In the genomic region with DNA sequence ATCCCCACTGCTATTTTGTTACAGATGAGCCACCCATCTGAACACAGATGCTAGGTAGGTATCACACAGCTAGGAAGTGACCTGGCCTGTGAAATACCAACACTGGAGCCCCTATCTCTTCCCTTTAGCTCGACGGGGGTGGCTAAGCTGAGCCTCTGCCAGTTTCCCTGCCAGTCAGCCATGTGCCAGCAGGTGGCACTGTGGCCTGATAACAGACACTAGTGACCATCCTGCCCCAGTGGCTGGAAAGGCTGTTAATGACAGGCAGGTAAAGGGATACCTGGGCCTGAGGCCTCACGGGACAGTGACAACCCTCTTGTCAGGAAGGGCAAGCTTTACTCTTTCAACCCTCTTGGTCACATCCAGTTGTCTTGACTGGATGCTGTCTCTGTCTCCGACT, we compare ENCODE assay signal across 8 mouse cellular contexts. TPM values are rescaled to one million over a fixed set of nuclear protein-coding genes. Genes with fewer than 3 reads are reported as not detected.
DNase-seq lines count a peak whose midpoint lies in the region; ATAC-seq and TF ChIP-seq lines count a peak whose summit lies in the region.

No protein-coding gene starts in this region.

- H3K9ac ChIP-seq in intestine, embryonic 14.5 days (ENCODE audit: low read length), result no peak overlapping the region
- H3K9ac ChIP-seq in intestine, embryonic 15.5 days, result no peak overlapping the region
- no peak overlapping the region for H3K9ac ChIP-seq in hindbrain, embryonic 12.5 days

- intact Hi-C loops in left cerebral cortex, postnatal 25 days (cut with DNase I), result loop anchor here (5.0 to 10.0 kb wide), 3 partner anchors 52 to 580 kb away; a partner anchor contains a TSS

- TF ChIP-seq POLR2A in cortical plate, adult 2 months (IDR thresholded peaks at IDR 0.05; ENCODE audit: extremely low read depth, insufficient read depth, low read length), result no peak

- H3K36me3 ChIP-seq in intestine, embryonic 14.5 days (ENCODE audit: control insufficient read depth, insufficient read depth, low read length), result no peaks in the 10 kb centered on the region
- no peaks in the 10 kb centered on the region for H3K36me3 ChIP-seq in intestine, embryonic 15.5 days
- H3K36me3 ChIP-seq in hindbrain, embryonic 12.5 days, result no peaks in the 10 kb centered on the region

- TF ChIP-seq CTCF in cortical plate, adult 2 months (IDR thresholded peaks at IDR 0.05; ENCODE audit: extremely low read depth, insufficient read depth, low read length), result peak; percentile 90

- peak; percentile 82 for DNase-seq in intestine, embryonic 14.5 days (ENCODE audit: low spot score)
- peak; percentile 8 for DNase-seq in R1 (ENCODE audit: low read depth, low spot score)
- DNase-seq in left cerebral cortex, postnatal 25 days (ENCODE audit: low spot score in 2 of 2), result peak; percentile 71 to 75
- DNase-seq in ovary, adult 18-20 months (ENCODE audit: low spot score), result peak; percentile 8
- DNase-seq in urinary bladder, postnatal 10 days (ENCODE audit: low spot score), result peak; percentile 23

- H3K27ac ChIP-seq in intestine, embryonic 14.5 days (ENCODE audit: low read depth), result no peak overlapping the region
- no peak overlapping the region for H3K27ac ChIP-seq in intestine, embryonic 15.5 days
- no peak overlapping the region for H3K27ac ChIP-seq in cortical plate, adult 2 months (ENCODE audit: insufficient read depth, low read length)
- H3K27ac ChIP-seq in hindbrain, embryonic 12.5 days, result no peak overlapping the region

- H3K4me1 ChIP-seq in intestine, embryonic 14.5 days (replicated peaks; ENCODE audit: control insufficient read depth, insufficient read depth, low read length), result 0 out of 2 replicates have a peak, but pooled peaks cover 4% of the 10 kb centered on the region
- H3K4me1 ChIP-seq in intestine, embryonic 15.5 days (replicated peaks), result peaks cover 5% of the 10 kb centered on the region; the same call in 1 of the 2 replicates
- peaks cover 6% of the 10 kb centered on the region for H3K4me1 ChIP-seq in cortical plate, adult 2 months (ENCODE audit: control insufficient read depth, insufficient read depth, low read length)
- peaks cover 8% of the 10 kb centered on the region for H3K4me1 ChIP-seq in hindbrain, embryonic 12.5 days

- WGBS in intestine, embryonic 14.5 days, result 37% methylated on average over 4 of the region's 4 CpGs
- 36% methylated on average over 4 of the region's 4 CpGs for WGBS in intestine, embryonic 15.5 days
- 50% methylated on average over 4 of the region's 4 CpGs for WGBS in hindbrain, embryonic 12.5 days

- no peak for ATAC-seq in intestine, embryonic 14.5 days (replicated peaks; ENCODE audit: low FRiP score, low TSS enrichment, low read depth)
- no peak for ATAC-seq in intestine, embryonic 15.5 days
- ATAC-seq in hindbrain, embryonic 12.5 days (ENCODE audit: low FRiP score), result 0 out of 2 replicates have a peak, but pooled peaks have one; percentile 38

- no peaks in the 10 kb centered on the region for H3K27me3 ChIP-seq in intestine, embryonic 14.5 days (replicated peaks; ENCODE audit: control insufficient read depth, insufficient read depth, low read length)
- H3K27me3 ChIP-seq in intestine, embryonic 15.5 days (replicated peaks), result 0 out of 2 replicates have a peak, but pooled peaks cover 3% of the 10 kb centered on the region
- peaks cover 3% of the 10 kb centered on the region; the same call in 1 of the 2 replicates for H3K27me3 ChIP-seq in hindbrain, embryonic 12.5 days

- no peak overlapping the region for H3K4me3 ChIP-seq in intestine, embryonic 14.5 days (ENCODE audit: low read depth, low read length)
- H3K4me3 ChIP-seq in intestine, embryonic 15.5 days (replicated peaks), result no peak overlapping the region
- no peak overlapping the region for H3K4me3 ChIP-seq in cortical plate, adult 2 months (ENCODE audit: insufficient read depth, low read length)
- H3K4me3 ChIP-seq in hindbrain, embryonic 12.5 days, result no peak overlapping the region

- H3K9me3 ChIP-seq in intestine, embryonic 14.5 days (ENCODE audit: control insufficient read depth, low read length), result no peaks in the 10 kb centered on the region
- no peaks in the 10 kb centered on the region for H3K9me3 ChIP-seq in intestine, embryonic 15.5 days
- H3K9me3 ChIP-seq in hindbrain, embryonic 12.5 days (replicated peaks), result no peaks in the 10 kb centered on the region

- H3K4me2 ChIP-seq in intestine, embryonic 14.5 days (ENCODE audit: low read length), result no peak overlapping the region
- no peak overlapping the region for H3K4me2 ChIP-seq in intestine, embryonic 15.5 days (replicated peaks)
- H3K4me2 ChIP-seq in hindbrain, embryonic 12.5 days (replicated peaks), result no peak overlapping the region

RNA-seq across cellular contexts. Expression of a gene that starts 52.6 kb away (rescaled TPM):
- 1.8 and 2.1 TPM in 2 replicates for polyA plus RNA-seq in intestine, embryonic 14.5 days (2014; fragmentation: Nextera tagmentation; extraction: Ambion mirVana)
- 0.97 and 0.98 TPM in 2 replicates for polyA plus RNA-seq in intestine, embryonic 15.5 days (2015; fragmentation: Nextera tagmentation; extraction: Ambion mirVana)
- polyA plus RNA-seq in cortical plate, adult 2 months (2012; rRNA removed), result 18.8 and 19.5 TPM in 2 replicates
- polyA plus RNA-seq in hindbrain, embryonic 12.5 days (2016; fragmentation: Nextera tagmentation; extraction: Ambion mirVana), result 0.50 and 0.64 TPM in 2 replicates
- 10 to 100 TPM; 21.4 to 27.1 TPM for total RNA-seq in left cerebral cortex, postnatal 25 days (2021)

Comparison
In these comparisons a context has a peak if more than half of its experiments do, and no peak if none do; other contexts are left out.
1. DNase-seq: peak in every context shown above with its lines; median percentile 82 in intestine, embryonic 14.5 days; 73 in left cerebral cortex, postnatal 25 days; 23 in urinary bladder, postnatal 10 days; 8 in R1; 8 in ovary, adult 18-20 months.